Mouse (Mus musculus) frontal cortex, postnatal 36 days (tissue): ENCODE data around the gene Slc16a10.

Experiments used
- DNase-seq, 2 experiments: peaks; one replicate each; pipeline ENCODE4 v3.0.0; 2022; ENCODE audit warnings: low spot score in 2 of 2

Gene Slc16a10

DNA sequence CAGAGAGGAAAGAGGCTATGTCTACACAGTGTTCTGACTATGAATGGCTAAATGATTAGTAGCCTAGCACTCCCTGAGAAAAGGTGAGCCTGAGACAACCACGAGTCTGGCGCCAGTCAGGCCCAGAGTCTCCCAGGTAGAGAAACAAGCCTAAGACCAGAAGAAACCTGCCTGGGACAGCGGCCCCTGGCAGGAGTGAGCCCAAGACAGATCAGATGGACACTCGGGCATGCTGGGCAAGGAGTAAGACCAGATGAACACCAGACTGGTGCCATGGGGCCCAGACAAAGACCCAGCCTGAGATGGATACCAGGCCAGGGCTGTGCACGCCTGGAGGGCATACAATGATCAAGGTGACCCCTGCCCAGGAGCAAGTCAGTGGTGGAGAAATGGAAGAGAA lies 32.5 kb downstream of the Slc16a10 start:
- no peak for DNase-seq

DNA sequence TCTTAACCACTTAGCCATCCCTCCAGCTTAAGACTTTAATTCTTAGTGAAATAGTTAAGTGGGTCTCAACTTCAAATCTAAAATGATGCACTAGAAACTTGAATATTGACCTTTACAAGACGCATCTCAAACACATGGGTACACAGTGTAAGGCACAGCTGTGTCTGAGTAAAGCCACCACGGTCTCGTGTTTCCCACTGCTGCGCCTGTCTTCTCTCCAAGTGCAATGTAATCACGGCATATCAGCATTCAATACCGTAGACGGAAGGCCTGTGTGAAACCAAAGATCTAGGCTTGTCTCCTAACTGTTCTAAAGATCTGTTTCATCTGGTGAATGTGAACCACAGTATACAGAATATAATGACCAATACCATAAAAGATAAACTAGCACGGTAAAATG lies 33.1 kb downstream of the Slc16a10 start:
- no peak for DNase-seq

DNA sequence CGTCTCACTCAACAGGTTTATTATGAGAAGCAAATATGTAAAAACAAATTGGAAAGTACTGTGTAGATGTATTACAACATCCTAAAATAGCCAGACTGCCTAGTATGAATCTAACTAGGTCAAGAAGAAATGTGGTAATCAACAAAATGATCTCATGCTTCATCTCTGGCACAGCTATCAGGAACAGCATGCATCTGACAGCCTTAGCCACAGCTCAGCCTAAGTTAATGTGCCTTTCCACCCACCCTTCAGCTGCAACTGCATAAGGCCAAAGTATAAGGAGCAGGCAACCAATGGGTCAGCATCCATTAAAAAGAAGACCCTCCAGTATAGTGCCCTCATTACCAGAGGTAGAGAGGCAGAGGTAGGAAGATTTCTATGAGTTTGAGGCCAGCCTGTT lies 34.1 kb downstream of the Slc16a10 start:
- peak; percentile 24 to 51 for DNase-seq

DNA sequence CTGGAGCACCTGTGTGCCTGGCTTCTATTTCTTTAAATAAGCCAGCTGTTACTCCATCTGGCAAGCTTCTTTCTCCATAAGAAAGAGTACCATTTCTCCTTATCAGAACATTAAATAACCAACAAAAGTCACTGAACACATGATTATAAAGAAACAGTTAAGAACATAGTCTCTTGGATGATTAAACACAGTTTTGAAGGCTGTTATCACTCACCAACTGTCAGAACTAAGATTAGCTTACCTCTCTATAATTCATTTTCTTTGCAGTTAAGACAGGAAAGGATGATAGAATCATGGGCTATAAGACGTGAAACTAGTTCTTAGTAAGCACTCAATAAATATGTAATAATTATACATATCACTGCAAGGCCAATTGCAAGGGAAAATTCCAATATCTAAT lies 36.9 kb downstream of the Slc16a10 start:
- no peak for DNase-seq

DNA sequence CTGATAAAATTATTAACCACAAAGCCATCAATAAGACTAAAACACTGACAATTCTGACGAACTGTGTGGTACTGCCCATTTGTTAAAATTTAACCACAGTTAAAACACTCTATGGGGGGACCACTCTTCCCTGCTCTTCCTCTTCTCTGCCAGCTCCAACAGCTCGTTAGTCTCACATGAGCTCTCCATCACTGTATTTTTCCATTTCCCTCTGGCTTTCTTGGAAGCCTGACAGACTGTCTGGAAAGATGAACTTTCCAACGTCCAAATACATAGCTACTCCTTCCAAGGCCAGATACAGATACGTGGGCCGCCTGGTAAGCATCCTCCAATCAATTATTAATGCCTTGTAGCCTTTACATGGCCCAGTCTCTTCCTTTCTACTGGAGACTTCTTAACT lies 38.3 kb downstream of the Slc16a10 start:
- DNase-seq, result no peak

DNA sequence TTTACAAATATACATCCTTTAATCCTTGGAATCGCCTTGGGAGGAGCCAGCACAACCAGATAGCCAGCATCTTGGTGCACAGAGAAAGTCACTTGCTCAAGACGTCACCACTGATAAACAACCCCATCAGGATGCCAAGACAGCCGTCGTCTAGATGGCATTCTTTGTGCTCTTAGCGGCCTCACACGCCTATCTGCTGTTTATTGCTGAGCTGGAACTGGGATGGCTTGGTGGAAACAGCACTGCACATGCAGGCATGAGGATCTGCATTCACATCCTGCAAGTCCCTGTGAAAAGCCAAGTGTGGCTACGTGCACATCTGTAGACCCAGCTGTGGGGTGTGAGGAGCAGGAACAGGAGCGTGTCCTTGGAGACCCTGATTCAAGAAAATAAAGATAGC lies 39.1 kb downstream of the Slc16a10 start:
- DNase-seq, result no peak

DNA sequence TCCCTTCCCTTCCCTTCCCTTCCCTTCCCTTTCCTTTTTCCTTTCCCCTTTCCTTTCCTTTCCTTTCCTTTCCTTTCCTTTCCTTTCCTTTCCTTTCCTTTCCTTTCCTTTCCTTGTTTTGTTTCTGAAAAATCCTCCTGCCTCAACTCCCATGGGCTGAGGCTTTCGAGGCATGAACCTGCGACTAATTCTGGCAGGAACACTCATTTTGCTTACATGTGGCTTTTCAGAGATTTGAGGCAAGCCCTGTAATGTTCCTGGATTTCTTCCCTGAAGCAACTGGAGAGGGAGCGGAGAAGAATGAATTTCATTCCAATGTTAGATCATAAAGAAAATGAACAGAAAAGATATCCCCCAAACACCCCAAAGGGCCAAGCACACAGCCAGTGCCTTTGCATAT lies 39.9 kb downstream of the Slc16a10 start:
- DNase-seq, result no peak

DNA sequence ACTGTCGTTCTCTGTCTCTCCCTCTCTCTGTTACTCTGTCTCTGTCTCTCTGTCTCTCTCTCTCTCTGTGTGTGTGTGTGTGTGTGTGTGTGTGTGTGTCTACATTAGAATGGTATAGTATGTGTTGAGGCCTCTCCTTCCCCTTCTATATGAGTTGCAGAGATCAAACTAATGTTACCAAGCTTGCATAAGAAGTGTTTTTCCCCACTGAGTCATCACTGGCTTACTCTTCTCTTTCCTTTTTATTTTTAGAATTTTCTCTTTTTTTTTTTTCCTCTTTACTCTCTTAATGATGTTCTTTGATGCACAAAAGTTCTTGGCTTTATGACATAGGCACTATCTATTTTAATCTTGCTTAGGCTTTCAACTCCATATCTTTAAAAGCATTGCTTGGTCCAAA lies 43.6 kb downstream of the Slc16a10 start:
- DNase-seq, result no peak

DNA sequence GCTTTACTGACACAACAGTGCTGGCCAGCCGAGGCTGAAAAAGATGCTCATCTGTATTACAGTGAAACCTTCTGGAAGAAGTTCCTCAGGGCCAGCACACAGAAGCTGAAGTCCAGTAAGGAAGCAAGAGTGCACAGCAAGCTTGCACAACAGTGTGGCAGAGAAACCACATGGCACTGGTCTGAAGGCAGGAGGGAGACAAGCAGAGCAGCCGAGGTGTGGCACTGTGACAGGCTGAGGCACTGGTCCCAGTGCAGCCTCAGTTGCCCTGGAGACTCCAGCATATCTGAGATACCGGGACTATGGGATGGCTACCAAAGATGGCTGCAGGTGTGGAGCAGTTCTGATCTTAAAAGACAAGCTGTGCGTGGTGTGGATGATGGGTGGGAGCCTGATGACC lies 44.5 kb downstream of the Slc16a10 start:
- no peak for DNase-seq

DNA sequence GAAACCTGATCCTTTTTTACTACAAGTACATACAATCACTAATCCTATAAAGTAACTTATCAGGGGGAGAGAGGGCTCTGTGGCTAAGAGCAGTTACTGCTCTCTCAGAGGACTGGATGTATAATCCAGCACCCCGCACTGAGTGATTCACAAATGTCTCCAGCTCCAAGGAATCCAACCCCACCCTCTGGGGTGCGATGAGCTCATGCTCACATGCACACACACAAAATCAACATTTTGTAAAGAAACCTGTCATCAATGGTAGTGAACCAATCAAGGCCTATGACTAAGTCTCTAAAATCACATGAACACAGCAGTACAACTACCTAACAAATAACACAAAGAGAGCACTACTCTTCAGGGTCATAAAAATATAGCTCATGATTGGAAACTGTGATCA lies 47.3 kb downstream of the Slc16a10 start:
- DNase-seq, result no peak

DNA sequence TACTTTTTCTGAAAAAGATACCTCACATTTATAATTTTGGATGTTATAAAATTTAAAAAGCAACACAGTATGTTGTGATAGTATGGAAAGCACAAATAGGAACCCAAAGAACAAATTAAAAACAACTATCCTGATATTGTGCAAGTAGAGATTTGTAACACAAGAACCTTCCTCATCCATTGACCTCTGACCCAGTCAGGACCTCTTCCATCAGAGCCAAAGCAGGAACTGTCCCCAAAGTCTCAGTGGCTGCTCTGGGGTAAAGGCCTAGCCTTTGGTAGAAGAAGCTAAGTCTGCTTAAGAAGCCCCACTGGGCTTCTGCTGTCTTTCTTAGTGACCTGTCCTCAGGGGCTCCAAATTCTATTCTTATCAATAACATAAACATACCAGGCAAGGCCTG lies 48.5 kb downstream of the Slc16a10 start:
- DNase-seq, result no peak

DNA sequence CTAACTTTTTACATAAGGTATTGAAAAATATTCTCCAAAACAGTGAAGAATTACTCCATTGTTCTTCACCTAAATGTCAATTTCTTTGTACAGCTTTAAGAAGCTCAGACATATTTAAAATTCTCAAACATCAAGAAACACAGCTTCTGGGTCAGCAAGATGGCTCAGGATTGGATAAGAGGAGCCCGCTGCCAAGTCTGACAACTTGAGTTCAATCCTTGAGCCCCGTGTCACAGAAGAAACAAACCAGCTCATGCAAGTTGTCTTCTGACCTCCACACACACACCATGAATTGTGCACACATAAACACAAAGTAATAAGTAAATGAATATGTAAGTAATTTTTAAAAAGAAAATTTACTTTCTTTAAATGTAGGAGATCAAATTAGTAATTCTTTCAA lies 50.6 kb downstream of the Slc16a10 start:
- no peak for DNase-seq

DNA sequence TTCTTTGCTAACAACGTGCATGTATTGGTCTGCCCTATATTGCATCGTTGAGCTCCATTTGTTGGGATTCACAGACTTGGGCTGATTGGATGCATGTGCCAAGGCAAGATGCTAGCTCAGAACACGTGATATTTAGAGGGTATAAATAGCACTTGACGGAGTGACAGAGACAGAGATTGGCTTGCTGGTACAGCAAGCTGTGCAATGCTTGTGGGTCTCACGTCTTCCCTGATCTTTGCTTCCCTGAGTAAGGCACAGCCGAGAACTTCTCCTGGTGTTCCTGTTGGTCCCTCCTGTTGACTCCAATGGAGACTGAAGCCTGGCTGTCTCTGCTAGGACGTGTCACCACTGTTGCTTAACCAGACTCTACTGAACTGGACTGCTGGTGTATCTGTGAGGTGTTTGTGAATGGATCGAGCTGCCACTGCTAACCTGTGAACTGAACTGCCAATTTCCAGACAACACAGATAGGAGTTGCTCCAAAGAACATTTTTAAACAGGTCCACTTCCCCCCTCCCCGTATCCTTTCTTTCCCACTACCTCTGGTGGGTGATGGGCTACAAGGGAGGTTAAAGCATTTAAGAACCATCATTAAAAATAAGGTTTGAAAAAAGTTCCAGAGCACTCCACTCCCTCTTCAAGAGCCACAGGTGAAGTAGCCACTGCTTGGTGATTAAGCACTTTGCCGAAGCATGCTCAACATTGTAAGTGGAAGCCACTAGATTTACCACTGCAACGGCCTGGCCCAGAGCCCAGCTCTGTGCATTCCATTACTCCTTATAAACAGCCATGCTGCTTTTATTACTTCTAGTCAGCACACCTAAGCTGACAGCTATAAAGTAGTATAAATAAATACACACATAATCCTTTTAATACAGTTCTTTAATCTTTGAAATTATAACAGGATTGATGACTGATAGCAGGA lies 51.3 kb downstream of the Slc16a10 start:
- DNase-seq, result no peak

DNA sequence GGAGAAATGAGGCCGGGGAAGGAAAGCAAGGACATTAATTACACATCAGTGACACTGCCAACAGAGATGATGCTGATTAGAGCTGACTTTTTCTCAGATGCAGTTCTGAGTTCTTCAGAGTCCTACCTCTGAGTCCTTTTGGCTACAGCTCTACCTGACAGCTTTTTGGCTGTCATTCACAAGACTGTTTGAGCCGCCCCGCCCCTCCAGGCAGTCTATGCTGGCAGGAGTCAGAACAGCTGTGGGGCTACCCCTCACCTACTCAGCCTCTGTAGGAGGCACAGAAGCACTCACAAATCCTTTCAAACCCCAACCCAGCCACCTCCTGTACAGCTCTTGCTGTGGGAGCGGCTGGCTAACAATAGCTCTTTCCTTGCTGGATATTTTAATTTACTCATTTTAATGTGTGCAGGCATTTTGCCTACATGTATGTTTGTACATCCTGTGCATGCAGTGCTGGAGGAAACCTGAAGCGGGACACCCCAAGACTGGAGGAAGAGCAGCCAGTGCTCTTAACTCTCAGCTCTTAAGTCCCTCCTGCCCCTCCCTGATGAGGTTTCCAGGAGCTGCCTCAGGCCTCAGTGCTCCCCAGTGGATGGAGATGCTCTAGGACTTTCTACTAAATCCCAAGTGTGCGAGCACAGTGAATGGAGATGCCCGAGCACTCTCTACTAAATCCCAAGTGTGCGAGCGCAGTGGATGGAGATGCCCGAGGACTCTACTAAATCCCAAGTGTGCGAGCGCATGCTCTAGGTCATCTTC lies 57.5 kb downstream of the Slc16a10 start:
- DNase-seq, result peak in 1 of 2 experiments; percentile 32

DNA sequence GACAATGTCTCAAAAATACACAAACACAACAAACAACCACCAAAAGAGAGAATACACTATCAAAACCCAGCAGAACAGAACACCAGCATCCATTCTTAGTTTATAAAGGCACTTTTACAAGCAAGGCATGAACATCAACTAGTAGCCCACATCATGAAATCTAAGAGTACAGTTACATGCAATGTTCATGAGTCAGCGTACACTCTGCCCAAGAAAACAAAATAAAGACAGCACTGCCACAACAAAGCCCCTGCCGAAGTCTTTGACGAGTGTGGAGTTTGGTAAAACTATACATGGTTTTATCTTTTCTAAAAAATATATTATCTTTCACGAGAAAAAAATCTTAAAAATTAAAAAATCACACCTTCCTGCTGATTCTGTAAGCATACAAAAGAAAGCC lies 58.5 kb downstream of the Slc16a10 start:
- no peak for DNase-seq

DNA sequence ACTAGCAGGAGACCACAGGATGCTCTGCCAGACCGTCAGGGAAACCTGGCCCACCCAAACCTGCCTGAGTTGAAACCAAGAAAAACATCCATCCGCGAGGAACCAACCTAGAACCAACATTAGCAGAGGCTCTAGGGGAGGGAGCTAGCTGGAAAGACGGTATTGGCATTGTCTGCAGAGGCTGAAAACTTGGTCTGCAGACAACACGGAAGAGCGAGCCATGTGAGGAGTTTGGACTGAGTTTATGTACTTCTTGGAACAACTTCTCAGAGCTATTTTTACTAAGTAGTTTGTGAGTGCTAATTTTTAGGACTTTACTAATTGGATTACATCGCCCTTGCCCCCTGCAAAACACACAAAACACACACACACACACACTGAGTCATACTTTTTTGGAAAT lies 59.4 kb downstream of the Slc16a10 start:
- no peak for DNase-seq

DNA sequence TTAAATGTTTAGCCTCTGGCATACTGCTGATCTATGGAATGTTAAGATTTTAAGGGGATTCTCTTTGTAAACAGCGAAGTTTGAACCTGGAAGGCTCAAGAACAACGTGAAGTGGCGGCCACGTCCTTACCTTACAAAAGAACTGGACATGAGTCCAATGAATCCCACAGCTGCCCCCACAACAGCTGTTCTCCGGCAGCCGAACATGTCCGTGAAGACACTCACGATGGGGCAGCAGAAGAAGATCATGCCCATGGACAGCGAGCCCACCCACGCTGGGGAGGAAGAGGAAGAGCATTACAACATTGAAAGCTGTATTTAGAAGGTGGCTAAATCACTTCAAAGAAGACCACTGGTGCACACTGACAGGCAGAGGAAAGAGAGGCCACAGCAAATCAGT lies 61.5 kb downstream of the Slc16a10 start:
- DNase-seq, result no peak

DNA sequence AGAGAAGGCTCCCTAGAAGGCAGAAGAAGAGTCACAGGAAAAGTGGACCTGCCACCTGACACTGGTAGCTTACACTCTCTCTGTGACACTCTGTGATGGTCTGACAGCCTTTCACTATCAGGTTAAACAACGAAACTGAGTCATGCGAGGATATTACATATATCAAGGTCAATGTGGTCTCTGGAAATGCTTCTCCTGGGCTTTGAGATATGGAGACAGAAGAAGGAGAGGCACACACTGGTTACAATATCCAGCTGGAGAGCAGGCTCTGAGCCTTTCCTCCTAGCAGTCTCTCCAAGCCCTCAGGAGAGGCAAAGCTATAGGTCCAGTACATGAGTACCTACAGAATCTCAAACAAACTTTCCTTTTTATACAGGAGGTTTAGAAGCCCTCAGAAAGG lies 62.8 kb downstream of the Slc16a10 start:
- no peak for DNase-seq

DNA sequence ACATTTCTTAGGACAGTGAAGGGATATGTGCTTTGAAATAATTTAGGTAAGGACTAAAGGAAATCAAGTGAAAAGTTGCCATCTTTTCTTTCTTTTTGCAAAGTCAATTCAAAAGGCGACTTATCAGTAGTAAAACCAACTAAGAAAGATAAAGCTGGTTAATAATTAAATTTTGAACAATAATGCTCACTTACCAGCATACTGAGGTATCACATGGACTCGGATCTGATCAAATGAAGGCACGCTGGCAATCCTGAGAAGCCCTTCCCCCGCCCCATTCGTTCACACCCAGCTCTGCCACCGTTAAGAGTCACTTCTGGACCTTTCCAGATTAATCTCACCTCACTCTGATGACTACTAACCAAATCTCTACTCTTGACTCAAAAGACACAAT lies 64.1 kb downstream of the Slc16a10 start:
- no peak for DNase-seq

DNA sequence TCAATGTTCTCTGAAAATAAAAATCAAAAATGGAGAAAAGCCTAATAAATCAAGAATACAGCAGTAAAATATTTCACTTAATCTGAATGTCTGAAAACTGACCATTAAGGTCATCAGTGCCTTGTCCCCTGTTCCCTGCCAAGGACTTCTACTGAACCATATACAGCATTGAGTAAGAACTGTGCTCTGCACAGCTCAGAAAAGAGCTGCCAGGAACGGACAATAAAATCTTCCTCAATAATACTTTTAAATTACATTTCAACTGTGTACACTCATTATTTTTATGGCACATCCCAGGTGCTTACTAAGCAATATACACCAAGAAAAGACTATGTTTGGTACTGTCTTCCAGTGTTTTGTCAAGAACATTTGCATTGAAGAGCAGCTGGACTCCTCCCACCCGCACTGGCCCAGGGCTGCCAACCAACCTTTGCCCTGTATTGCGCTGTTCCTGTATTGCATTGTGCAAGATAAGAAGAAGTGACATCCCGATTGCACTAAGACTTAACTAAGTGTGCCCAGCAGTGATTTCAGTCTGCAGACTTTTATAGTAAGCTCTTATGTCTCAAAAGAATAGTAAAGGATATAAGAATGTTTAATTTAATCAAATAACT lies 64.6 kb downstream of the Slc16a10 start:
- no peak for DNase-seq

DNA sequence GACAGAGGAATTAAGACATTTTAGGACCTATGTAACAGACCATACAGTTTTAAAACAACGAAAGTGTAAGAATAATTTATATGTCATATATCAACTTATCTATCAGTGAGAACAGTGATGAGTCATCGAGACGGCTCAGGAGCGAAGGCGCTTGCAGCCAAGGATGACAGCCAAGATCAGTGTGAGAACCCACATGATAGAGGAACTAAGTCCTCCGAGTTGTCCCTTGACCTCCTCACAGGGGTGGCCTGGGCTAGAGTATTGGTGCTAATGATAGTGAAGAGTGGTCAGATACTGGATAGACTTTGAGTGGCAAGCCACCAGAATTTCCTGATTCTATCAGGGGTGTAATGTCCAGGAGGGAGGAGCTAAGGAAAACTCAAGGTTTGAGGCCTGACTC lies 68.5 kb downstream of the Slc16a10 start:
- DNase-seq, result no peak

DNA sequence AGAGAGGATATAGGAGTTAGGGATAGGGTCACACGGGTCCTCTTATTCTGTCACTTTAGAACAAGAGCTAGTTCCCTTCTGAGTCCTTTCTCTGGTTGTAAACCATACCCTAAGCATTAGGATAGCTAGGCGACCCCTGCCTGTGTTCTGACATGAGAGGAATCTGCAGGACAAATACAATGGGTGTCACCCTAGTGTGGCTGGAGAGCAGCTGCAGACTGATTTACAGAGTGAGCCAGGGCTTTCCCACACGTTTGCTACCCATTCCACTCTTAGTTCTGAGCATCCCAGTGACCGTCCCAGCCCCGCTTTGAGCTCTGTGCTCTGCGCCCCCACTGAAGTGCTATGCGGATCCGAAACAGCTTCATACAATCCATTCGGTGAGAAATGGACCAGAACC lies 71.4 kb downstream of the Slc16a10 start:
- DNase-seq, result no peak

DNA sequence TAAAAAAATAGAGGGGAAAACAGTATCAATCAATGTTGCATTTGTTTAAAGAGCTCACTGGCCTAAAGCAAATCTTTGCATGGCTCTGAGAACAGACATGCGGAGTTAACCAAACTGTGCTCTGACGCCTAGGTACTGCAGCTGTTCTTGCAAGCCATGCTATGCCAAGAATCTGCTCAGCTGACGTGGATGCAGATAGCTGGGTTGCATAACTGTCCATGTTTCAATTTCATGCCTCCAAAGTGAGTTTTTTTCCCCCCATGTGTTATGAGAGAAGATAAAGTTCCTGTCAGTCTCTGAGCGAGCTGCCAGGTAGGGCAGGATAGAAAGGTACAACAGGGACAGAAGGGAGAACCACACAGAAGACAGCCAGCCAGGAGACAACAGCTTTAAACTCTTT lies 72.8 kb downstream of the Slc16a10 start:
- DNase-seq, result peak; percentile 31 to 65
